Mouse (Mus musculus) cerebellum, adult 2 months (tissue): ENCODE measurements at regions not wholly inside any gene's neighbourhood (a gene's known extent, or its start where the extent isn't known, plus 50 kb on each side); places are given as distances from the start of the nearest gene placed in this dataset.

ENCODE experiments used
- CTCF ChIP-seq: fragments of 200-500 bp; IDR thresholded peaks from 2 replicates; pipeline ENCODE4 v1.5.1; 2011; ENCODE audit warnings: low read depth, mild to moderate bottlenecking, control low read depth, low read length, moderate library complexity, borderline replicate concordance; ENCODE audit not compliant: insufficient read depth
- POLR2A ChIP-seq: fragments of 200-500 bp; IDR thresholded peaks from 2 replicates; pipeline ENCODE4 v1.6.1; 2011; ENCODE audit warnings: low read length, control low read depth, borderline replicate concordance; ENCODE audit not compliant: insufficient read depth

DNA sequence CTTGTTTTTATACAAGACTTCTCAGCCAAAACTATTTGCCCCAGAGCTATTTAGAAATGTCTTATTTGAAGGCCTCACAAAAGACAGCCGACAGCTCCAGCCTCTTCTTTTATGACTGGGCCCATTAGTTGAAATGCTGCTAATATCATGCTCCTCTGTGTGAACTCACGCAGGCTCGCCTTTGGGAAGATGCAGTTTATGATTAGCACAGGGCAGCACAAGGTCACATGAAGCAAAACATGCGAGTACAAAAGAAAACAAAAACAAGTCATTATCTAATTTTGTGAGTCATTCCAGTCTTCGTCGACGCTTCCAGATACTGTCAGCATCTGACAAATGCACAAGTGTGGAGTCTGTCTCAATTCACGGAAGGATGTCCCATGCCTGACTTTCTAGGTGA, 65.8 kb upstream of the Nepro start:
- TF ChIP-seq CTCF, result no peak
- no peak for TF ChIP-seq POLR2A
